Mouse (Mus musculus) splenic B cell, adult 2 months (primary cell): ENCODE results near the gene Rps7.

Experiments
- DNase-seq: peaks from one replicate; pipeline ENCODE4 v3.0.0-alpha.2; 2011; ENCODE audit warnings: low read depth, low spot score
- H3K27me3 ChIP-seq: 2 replicates; pipeline ENCODE4 v1.6.1; 2012; ENCODE audit warnings: mild to moderate bottlenecking, low read length, moderate library complexity, mixed read lengths; ENCODE audit not compliant: control insufficient read depth, poor library complexity, insufficient read depth, severe bottlenecking
- H3K36me3 ChIP-seq: 2 replicates; pipeline ENCODE4 v1.6.1; 2012; ENCODE audit warnings: mild to moderate bottlenecking, low read length, moderate library complexity, mixed read lengths; ENCODE audit not compliant: control insufficient read depth, poor library complexity, insufficient read depth, severe bottlenecking

Gene Rps7

GRCm38 (mm10) chr12:28627092-28627491, 8.7 kb downstream of the Rps7 start:
- DNase-seq = no peak

GRCm38 (mm10) chr12:28625407-28625806, 10.3 kb downstream of the Rps7 start:
- DNase-seq = no peak
- H3K36me3 ChIP-seq = peaks cover 12% of the 10 kb centered on the region; the same call in 1 of the 2 replicates
- no peaks in the 10 kb centered on the region for H3K27me3 ChIP-seq

More at GRCm38 (mm10) chr12:28627092-28627491, 8.7 kb downstream of the Rps7 start:
- H3K36me3 ChIP-seq = peaks cover 15% of the 10 kb centered on the region
- no peaks in the 10 kb centered on the region for H3K27me3 ChIP-seq

GRCm38 (mm10) chr12:28624251-28624650, 11.5 kb downstream of the Rps7 start:
- H3K27me3 ChIP-seq = no peaks in the 10 kb centered on the region
- H3K36me3 ChIP-seq = peaks cover 3% of the 10 kb centered on the region; the same call in 1 of the 2 replicates
- DNase-seq = no peak

GRCm38 (mm10) chr12:28623195-28623594, 12.6 kb downstream of the Rps7 start, which contains the start of gene Colec11:
Gene Colec11 (minus strand): TSS chr12:28623377.
- no peak for DNase-seq
- no peaks in the 10 kb centered on the region for H3K36me3 ChIP-seq
- no peaks in the 10 kb centered on the region for H3K27me3 ChIP-seq

- no peaks in the 10 kb centered on the region for H3K36me3 ChIP-seq
- no peak for DNase-seq
- no peaks in the 10 kb centered on the region for H3K27me3 ChIP-seq
These were observed 13.1 kb downstream of the Rps7 start for GRCm38 (mm10) chr12:28622641-28623040.

DNA sequence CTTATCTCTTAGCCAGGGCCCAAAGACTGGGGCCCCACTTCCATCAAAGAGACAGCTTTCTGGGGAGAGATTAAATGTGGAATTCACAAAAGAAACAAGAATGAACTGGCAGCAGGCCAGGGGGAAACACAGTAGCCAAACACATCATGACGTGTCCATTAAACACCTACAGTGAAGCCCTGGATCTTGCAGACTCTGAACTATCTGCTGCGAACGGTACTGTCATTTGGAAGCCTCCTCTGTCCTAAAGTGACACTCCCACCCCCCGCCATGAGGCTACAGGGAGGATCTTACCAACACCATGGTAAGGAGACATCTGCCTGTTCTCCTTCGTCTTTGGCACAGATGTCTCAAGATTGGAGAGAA, 13.6 kb downstream of the Rps7 start:
- no peaks in the 10 kb centered on the region for H3K36me3 ChIP-seq
- no peak for DNase-seq
- H3K27me3 ChIP-seq = no peaks in the 10 kb centered on the region

GRCm38 (mm10) chr12:28621451-28622166, 14.1 kb downstream of the Rps7 start:
- no peaks in the 10 kb centered on the region for H3K27me3 ChIP-seq
- no peaks in the 10 kb centered on the region for H3K36me3 ChIP-seq
- no peak for DNase-seq

DNA sequence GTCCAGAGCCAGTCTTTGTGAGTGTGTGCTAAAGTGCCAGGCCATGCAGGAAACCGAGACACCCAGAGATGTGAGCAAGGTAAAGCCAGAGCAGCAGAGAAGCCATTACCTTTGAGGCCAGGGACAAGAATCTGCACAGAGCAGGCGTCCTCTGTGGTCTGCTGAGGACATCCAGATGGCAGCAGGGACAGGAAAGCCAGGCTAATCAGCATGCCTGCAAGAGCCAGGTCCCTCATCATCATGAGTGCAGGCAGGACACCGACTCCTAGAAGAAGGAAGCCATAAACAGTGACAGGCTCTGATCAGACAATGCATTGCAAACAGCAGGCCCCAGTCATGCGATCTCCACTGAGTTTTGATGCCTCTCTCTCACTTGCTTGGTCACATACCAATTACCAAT, 18.5 kb downstream of the Rps7 start:
- DNase-seq = no peak
- H3K36me3 ChIP-seq = no peaks in the 10 kb centered on the region
- H3K27me3 ChIP-seq = no peaks in the 10 kb centered on the region

GRCm38 (mm10) chr12:28614401-28614800, 21.4 kb downstream of the Rps7 start:
- Histone ChIP-seq H3K36me3 (no peaks in the 10 kb centered on the region), H3K27me3 (no peaks in the 10 kb centered on the region)
- DNase-seq = no peak

GRCm38 (mm10) chr12:28612391-28612790, 23.4 kb downstream of the Rps7 start:
- no peaks in the 10 kb centered on the region for H3K27me3 ChIP-seq
- DNase-seq = no peak
- no peaks in the 10 kb centered on the region for H3K36me3 ChIP-seq

DNA sequence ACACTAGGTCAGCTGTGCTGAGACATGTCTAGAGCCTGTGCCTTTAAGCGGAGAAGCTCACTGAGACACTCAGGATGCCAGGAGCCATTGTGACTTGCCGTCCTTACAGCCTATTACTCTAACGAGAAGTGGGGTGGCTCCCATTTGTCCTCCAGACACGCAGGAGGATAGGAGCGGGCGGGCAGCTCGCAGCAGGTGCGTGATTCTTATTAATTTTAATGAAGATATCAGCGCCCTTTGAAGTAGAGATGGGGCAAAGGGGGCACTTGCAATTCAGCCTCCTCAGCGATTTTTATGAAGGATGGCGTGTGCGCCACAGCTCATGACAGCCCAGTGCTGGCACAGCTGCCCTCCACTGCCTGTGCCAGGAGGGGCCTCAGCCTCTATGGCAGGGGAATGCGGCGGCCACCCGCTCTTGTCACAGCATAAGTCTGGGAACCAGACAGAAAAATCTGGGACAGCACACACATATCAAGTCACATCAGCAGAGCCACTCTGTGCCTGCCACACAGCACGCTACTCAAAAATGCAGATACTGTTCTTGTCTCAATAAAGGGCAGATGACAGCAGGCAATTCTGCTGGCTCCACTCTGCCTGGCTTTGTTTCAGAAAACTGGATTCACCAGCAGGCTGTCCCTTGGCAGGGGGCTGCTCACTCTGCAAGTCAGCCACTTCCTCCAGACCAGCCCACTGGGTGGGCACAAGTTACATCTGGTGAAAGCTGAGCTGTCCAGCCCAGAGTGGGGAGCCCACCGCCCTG, 28.0 kb downstream of the Rps7 start:
- no peak for DNase-seq
- Histone ChIP-seq H3K36me3 (no peaks in the 10 kb centered on the region), H3K27me3 (no peaks in the 10 kb centered on the region)

GRCm38 (mm10) chr12:28603494-28603893, 32.3 kb downstream of the Rps7 start:
- Histone ChIP-seq H3K27me3 (no peaks in the 10 kb centered on the region), H3K36me3 (no peaks in the 10 kb centered on the region)
- no peak for DNase-seq

- DNase-seq = no peak
- Histone ChIP-seq H3K36me3 (no peaks in the 10 kb centered on the region), H3K27me3 (no peaks in the 10 kb centered on the region)
These were observed 33.5 kb downstream of the Rps7 start for GRCm38 (mm10) chr12:28602259-28602658.

DNA sequence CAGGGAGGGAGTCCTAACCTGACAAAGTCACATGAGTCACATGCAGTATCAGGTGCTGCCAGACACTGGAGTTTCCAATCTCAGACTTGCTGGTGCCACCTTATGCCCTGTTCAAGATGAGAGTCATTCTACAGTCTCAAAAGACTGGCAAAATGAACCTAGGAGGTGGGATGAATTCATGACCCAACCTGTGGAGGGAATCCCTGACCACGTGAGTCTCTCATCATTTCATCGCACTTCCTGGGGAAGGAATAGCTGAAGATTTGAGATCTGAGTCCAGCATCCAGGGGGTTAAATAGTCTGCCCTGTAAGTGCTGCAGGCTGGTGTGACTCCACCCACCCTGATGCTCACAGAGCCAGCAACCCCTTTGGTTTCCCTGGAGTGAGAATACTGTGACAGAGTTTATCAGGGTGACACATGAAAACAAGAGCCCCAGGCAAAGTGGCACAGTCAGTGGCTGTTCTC, 37.2 kb downstream of the Rps7 start:
- Histone ChIP-seq H3K27me3 (no peaks in the 10 kb centered on the region), H3K36me3 (no peaks in the 10 kb centered on the region)
- no peak for DNase-seq

DNA sequence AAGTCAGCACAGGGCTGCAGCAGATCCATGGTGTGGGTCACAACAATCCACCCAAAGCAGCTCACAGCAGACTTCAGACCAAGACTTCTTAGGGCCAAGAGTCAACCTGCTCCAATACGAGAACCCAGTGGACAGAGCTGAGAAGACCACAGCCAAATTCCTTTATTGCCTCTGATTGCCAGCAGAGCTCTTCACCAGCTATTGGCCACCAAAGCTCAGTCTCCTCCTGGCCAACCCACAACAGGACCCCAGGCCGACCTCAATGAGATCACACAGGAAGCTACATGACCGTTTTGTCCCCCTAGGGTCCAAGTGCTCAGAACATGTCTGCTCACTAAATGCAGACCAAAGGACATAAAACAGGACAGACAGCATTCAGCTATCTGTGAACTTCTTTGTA, 37.6 kb downstream of the Rps7 start:
- DNase-seq = no peak
- Histone ChIP-seq H3K27me3 (no peaks in the 10 kb centered on the region), H3K36me3 (no peaks in the 10 kb centered on the region)
